Mouse (Mus musculus): ENCODE results near the gene Msl2. TPM values are rescaled to one million over a fixed set of nuclear protein-coding genes. Genes with fewer than 3 reads are reported as not detected.

The Msl2 gene
- polyA plus RNA-seq, 1 experiment: 64.0 TPM

DNA sequence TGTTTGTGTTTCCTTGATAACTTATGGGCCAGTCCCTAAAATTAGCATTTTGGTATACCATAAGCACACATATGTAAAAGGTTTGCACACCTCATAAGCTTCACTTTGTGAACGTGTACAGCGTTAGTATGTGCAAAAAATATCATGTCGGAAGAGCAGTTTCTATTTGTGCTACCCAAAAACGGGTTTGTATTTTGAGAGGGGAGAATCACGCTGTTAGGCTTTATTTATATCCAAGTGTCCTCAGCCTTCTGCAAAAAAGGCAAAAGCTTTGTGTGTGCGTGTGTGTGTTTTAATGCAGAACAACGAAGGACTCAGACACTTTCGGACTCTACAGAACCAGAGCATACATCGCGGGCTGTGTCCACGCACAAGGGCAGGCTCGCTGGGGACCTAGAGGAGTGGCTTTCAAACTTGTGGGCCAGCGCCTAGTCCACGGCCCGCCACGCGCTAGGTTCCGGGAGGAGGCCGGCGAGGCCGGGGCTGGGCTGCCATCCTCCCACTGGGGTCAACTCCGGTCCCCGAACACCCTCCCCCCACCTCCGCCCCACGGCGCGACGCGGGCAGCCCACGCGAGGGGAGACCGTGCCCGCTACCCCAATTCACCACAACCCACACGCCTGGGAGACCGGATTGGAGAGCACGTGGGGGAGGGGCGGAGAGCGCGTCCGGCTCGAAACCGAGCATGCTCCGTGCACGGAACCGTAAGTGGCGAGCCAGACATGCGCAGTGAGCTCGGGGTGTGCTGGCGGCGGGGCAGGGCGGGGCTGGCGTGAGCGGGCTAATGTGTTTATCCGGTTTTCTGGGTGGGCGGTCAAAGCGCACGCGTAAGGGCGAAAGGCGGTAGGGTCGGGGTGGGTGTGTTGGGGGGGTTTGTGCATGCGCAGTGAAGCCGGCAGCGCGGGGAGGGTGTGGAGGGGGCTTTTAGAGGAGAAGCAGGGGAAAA, 587 bp upstream of the Msl2 start:
- under 1% methylated on average over 63 of the region's 65 CpGs for WGBS
- peak overlapping the region; percentile 64 for H3K4me3 ChIP-seq (ENCODE audit: control insufficient read depth, insufficient read depth, low read length)
- peak overlapping the region; percentile 87 for H3K27ac ChIP-seq (ENCODE audit: control insufficient read depth, insufficient read depth, low read length)
- H3K27me3 ChIP-seq (ENCODE audit: control insufficient read depth, insufficient read depth, low read length): no peaks in the 10 kb centered on the region
- H3K36me3 ChIP-seq (ENCODE audit: control insufficient read depth, insufficient read depth, low read length): no peaks in the 10 kb centered on the region
- peak; percentile 98 for DNase-seq
- no peaks in the 10 kb centered on the region for H3K4me1 ChIP-seq (replicated peaks; ENCODE audit: control insufficient read depth, insufficient read depth, low read length)
- peak; percentile 78 for TF ChIP-seq POLR2A (IDR thresholded peaks at IDR 0.05; ENCODE audit: control insufficient read depth, extremely low read depth, insufficient read depth, low read length, poor library complexity)
- peak; percentile 53; the same call in 1 of the 2 replicates for TF ChIP-seq CTCF (IDR thresholded peaks at IDR 0.05; ENCODE audit: borderline replicate concordance, control insufficient read depth, extremely low read depth, insufficient read depth, low read length, poor library complexity)

DNA sequence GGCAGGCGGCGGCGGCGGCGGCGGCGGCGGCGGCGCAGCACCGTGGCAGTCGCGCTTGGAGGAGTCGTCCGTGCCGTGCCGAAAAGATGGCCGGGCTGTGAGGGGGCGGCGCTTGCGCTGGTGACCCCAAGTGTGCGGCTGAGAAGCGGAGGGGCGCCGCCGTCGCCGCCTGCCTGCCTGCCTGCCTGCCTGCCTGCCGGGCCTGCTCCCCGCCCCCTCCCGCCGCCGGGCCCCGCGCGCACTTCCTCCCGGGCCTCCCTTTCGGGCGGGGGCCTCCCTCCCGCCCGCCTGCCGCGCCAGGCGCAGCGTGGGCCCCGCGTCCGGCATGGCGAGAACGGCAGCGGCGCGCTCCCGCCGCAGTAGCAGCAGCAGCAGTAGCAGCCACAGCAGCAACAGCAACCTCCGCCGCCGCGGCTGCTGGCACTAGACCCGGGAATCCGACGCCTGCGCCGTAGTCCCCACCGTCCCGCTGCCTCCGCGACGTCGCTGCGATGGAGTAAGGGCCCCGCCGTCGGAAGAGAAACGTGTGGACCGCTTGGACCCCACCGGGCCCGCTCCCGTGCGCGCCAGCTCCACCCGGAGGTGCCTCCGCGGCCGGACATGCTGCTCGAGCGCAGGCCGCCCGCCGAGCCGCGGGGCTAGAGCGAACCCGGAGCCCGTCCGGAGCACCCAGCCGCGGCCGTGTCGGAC, 576 bp downstream of the Msl2 start:
- under 1% methylated on average over 95 of the region's 100 CpGs for WGBS
- TF ChIP-seq POLR2A (IDR thresholded peaks at IDR 0.05; ENCODE audit: control insufficient read depth, extremely low read depth, insufficient read depth, low read length, poor library complexity): no peak
- 0 out of 2 replicates have a peak, but pooled peaks have one; percentile 31 for TF ChIP-seq CTCF (IDR thresholded peaks at IDR 0.05; ENCODE audit: borderline replicate concordance, control insufficient read depth, extremely low read depth, insufficient read depth, low read length, poor library complexity)
- H3K4me1 ChIP-seq (replicated peaks; ENCODE audit: control insufficient read depth, insufficient read depth, low read length): peaks cover 8% of the 10 kb centered on the region
- H3K27me3 ChIP-seq (ENCODE audit: control insufficient read depth, insufficient read depth, low read length): no peaks in the 10 kb centered on the region
- H3K36me3 ChIP-seq (ENCODE audit: control insufficient read depth, insufficient read depth, low read length): no peaks in the 10 kb centered on the region
- peak overlapping the region; percentile 85 for H3K27ac ChIP-seq (ENCODE audit: control insufficient read depth, insufficient read depth, low read length)
- peak overlapping the region; percentile 64 for H3K4me3 ChIP-seq (ENCODE audit: control insufficient read depth, insufficient read depth, low read length)
- DNase-seq: peak; percentile 90

DNA sequence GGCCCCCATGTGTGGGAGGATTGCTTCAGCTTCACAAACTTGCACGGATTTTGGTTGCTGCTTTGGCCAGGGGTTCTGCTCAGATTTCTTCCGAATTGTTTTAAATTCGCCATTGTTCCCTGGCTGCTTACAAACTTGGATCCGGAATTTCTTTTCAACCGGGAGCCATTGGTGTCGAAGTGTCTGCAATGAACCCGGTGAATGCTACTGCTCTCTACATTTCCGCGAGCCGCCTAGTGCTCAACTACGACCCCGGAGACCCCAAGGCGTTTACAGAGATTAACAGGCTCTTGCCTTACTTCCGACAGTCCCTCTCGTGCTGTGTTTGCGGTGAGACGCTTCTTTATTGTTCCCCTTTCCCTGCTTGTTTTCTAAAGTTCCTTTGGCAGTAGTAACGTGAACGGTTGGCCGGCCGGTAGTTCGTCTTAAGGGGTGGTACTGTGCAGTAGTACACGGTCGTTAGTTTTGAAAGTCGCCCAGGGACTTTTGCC, 1.2 kb downstream of the Msl2 start:
- Histone ChIP-seq H3K4me1 (replicated peaks; ENCODE audit: control insufficient read depth, insufficient read depth, low read length) (peaks cover 10% of the 10 kb centered on the region), H3K4me3 (ENCODE audit: control insufficient read depth, insufficient read depth, low read length) (peak overlapping the region; percentile 64), H3K27me3 (ENCODE audit: control insufficient read depth, insufficient read depth, low read length) (no peaks in the 10 kb centered on the region), H3K36me3 (ENCODE audit: control insufficient read depth, insufficient read depth, low read length) (no peaks in the 10 kb centered on the region), H3K27ac (ENCODE audit: control insufficient read depth, insufficient read depth, low read length) (peak overlapping the region; percentile 85)
- peak; percentile 48 for DNase-seq
- TF ChIP-seq POLR2A (IDR thresholded peaks at IDR 0.05; ENCODE audit: control insufficient read depth, extremely low read depth, insufficient read depth, low read length, poor library complexity) (no peak), CTCF (IDR thresholded peaks at IDR 0.05; ENCODE audit: borderline replicate concordance, control insufficient read depth, extremely low read depth, insufficient read depth, low read length, poor library complexity) (no peak)
- WGBS: under 1% methylated on average over 25 of the region's 25 CpGs

GRCm38 (mm10) chr9:101075694-101076093, 1.8 kb downstream of the Msl2 start:
- peaks cover 10% of the 10 kb centered on the region for H3K4me1 ChIP-seq (replicated peaks; ENCODE audit: control insufficient read depth, insufficient read depth, low read length)
- no peaks in the 10 kb centered on the region for H3K27me3 ChIP-seq (ENCODE audit: control insufficient read depth, insufficient read depth, low read length)
- peak overlapping the region; percentile 64 for H3K4me3 ChIP-seq (ENCODE audit: control insufficient read depth, insufficient read depth, low read length)
- H3K36me3 ChIP-seq (ENCODE audit: control insufficient read depth, insufficient read depth, low read length): no peaks in the 10 kb centered on the region
- no peak for DNase-seq
- peak overlapping the region; percentile 85; the same call in 1 of the 2 replicates for H3K27ac ChIP-seq (ENCODE audit: control insufficient read depth, insufficient read depth, low read length)
- WGBS: 2% methylated on average over 8 of the region's 8 CpGs
- TF ChIP-seq POLR2A (IDR thresholded peaks at IDR 0.05; ENCODE audit: control insufficient read depth, extremely low read depth, insufficient read depth, low read length, poor library complexity) (no peak), CTCF (IDR thresholded peaks at IDR 0.05; ENCODE audit: borderline replicate concordance, control insufficient read depth, extremely low read depth, insufficient read depth, low read length, poor library complexity) (no peak)

GRCm38 (mm10) chr9:101076095-101076875, 2.4 kb downstream of the Msl2 start:
- TF ChIP-seq CTCF (IDR thresholded peaks at IDR 0.05; ENCODE audit: borderline replicate concordance, control insufficient read depth, extremely low read depth, insufficient read depth, low read length, poor library complexity) (no peak), POLR2A (IDR thresholded peaks at IDR 0.05; ENCODE audit: control insufficient read depth, extremely low read depth, insufficient read depth, low read length, poor library complexity) (no peak)
- Histone ChIP-seq H3K27ac (ENCODE audit: control insufficient read depth, insufficient read depth, low read length) (no peak overlapping the region), H3K27me3 (ENCODE audit: control insufficient read depth, insufficient read depth, low read length) (no peaks in the 10 kb centered on the region), H3K36me3 (ENCODE audit: control insufficient read depth, insufficient read depth, low read length) (peaks cover 4% of the 10 kb centered on the region; the same call in 1 of the 2 replicates), H3K4me1 (replicated peaks; ENCODE audit: control insufficient read depth, insufficient read depth, low read length) (peaks cover 10% of the 10 kb centered on the region), H3K4me3 (ENCODE audit: control insufficient read depth, insufficient read depth, low read length) (peak overlapping the region; percentile 41)
- DNase-seq: peak; percentile 23
- WGBS: under 1% methylated on average over 18 of the region's 18 CpGs
